Mouse (Mus musculus) hematopoietic multipotent progenitor cell, adult 10-12 weeks (in vitro differentiated cells): ENCODE measurements around the gene Lrrc4c. TPM values are rescaled to one million over a fixed set of nuclear protein-coding genes. Genes with fewer than 3 reads are reported as not detected.

Source experiments
- polyA plus RNA-seq: library from polyadenylated mRNA; stranded (reverse); fragments of >175 nt; gene quantifications from 2 replicates; pipeline ENCODE4 v1.2.3, GENCODE M21; 2012; ENCODE audit warnings: low replicate concordance

The Lrrc4c gene
- polyA plus RNA-seq: 0.08 TPM in 1 of 2 replicates, not detected in the other

GRCm38 (mm10) chr2:96317387-96318299, at the start of gene Lrrc4c:
Gene Lrrc4c, plus strand, starts transcription at chr2:96318169.

